Mouse (Mus musculus): Measurements from ENCODE around the gene 2700049A03Rik.
A peak's percentile ranks its signal among the peaks of the same experiment; 100 is the strongest.
"Not testable (repeated sequence)": the region's sequence is repeated elsewhere in the genome, so short reads cannot be mapped to it uniquely, and the experiment has no call there.

Gene 2700049A03Rik

DNA sequence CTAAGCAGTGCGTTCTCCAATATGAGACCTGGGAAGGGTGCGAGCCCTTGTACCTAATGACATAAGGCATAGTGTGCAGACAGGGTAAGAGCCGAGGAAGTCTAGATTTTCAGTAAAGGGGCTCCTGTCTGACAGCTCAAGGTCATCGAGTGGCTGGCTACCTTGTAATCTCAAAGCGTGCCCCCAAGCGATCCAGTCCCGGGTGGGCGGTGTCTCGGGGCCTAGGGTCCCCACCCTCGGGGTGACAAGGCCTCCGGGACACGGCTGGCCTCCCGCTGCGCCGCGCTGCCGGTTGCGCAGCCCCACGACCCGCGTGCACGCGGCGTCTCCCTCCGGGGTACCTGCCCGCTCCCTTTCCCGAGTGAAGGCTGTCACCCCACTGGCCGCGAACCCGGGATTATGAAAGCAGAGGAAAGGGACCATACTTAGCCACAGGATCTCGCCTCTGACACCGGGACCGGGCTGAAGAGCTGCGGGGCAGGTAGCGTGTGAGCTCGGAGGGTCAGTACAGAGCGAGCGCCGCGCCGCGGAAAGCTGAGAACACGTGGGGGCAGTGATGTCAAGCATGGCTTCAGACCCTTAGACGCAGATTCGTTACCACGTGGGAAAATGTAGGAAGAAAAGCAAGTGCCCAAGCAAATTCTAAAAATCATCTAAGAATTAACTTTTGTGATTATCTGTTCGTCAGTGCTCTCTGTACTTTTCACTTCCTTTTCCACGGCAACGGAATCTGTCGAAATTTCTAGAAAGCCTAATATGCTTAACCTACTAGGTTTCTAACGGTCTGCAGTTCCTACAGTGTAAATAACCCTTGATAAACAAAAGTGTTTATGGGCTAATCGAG lies at the start of gene 2700049A03Rik, which contains the start of gene Timm9:
2700049A03Rik (plus strand) TSS at position 719 of the 844 bp plus-strand sequence.
Timm9 (minus strand) TSS at position 555 of the 844 bp plus-strand sequence.
- DNase-seq, result peak; percentile 85

DNA sequence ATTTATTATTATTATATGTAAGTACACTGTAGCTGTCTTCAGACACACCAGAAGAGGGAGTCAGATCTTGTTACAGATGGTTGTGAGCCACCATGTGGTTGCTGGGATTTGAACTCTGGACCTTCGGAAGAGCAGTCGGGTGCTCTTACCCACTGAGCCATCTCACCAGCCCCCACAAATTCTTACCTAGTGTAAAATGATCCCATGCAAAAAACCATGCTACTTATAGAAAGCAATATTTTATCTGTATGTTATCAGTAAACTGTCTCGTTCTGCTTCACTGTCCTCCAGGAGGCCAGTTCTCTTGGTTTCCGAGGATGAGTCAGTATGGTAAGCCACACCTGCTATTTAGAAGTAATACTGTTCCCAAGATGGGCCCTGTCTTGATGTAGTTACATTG lies 32.4 kb upstream of the 2700049A03Rik start:
- not testable (repeated sequence) for DNase-seq

DNA sequence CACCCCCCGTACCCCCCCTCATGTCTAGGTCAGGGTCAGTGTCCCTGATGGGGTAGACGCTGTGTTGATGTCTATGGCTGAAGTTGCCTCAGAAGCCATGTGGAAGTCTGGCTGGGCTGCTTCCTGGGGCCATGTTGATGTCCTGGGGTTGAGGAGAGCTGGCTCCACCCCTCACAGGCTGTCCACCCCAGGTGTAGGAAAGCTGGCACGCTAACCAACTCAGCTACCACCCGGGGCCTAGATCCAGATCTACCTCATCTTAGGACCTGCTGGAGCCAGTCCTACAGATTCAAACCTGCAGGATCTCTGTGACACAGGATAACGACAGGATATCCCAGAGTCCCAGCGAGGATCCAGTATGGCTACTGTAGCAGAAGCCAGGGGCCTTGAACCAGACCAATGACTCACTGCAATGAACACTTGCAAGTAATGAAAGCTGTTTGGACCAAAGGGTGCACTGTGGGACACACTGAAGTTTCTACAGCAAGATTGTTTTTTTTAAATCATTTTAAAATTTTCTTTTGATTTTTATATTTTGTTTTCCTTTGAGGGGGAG lies 29.4 kb upstream of the 2700049A03Rik start:
- no peak for DNase-seq

DNA sequence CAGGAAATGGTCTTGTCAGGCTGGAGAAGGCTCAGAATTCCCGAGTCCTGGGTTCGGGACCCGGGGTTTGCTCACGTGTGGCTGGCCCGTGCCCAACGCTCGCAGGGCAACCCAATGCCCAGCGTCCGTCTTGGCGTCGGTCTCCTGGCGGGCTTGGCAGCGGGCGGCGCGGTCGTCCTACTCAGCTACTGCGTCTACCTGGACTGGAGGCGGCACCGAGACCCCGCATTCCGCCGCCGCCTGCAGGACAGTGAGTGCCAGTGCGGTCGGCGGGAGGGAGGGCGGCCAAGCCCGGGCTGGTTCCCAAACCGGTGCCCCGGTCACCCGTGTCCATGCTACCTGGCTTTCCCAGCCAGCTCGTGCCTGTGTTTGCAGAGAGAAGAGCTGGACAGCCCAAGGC lies 25.3 kb upstream of the 2700049A03Rik start, which contains the start of gene Tomm20l:
Tomm20l (plus strand) TSS at position 98 of the 400 bp plus-strand sequence.
- DNase-seq, result peak; percentile 20

DNA sequence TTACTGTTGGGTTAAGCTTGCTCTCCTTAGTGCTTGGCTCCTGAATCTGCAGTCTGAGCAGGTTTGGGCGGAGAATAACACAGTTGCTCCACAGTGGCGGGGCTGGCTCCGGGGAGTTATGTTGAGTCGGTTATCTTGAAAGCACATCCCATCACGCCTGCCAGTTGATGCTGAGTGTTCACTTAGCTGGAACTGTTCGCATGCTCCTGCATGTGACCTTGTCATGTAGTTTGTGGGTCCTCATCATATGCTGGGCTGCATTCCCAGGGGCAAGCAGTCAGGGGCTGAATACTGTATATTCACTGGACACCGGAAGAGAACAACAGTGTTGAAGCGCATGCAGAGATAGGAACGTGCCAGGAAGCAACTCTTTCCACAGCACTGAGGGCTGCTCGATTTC lies 23.6 kb upstream of the 2700049A03Rik start:
- peak; percentile 34 for DNase-seq

DNA sequence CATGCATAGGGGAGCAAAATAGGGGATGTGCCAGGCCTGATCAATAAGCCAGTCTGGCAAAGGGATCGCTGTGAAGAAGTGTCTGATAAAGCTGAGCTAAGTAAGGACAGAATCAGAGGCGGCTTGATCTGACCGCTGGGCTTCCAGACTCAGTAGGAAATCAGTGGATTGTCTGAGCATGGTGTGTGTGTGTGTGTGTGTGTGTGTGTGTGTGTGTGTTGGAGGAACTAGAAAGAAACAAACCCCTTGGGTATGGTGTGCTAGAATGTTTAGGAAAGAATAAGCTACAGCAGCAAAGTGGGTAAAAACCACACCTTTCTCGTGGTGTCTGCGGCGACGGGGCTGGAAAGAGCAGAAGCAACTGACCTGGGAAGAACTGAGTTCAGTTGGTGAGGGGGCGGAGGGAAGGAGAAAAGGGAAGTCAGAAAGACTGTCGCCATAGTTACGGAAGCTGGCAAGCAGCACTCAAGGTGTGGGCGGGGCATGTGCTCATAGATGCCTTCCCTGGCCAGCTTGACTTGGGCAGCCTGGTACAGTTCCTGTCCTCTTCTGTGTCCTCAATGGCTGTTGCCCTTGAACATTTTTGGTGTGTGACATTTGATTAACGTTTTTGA lies 22.9 kb upstream of the 2700049A03Rik start:
- peak; percentile 55 for DNase-seq

DNA sequence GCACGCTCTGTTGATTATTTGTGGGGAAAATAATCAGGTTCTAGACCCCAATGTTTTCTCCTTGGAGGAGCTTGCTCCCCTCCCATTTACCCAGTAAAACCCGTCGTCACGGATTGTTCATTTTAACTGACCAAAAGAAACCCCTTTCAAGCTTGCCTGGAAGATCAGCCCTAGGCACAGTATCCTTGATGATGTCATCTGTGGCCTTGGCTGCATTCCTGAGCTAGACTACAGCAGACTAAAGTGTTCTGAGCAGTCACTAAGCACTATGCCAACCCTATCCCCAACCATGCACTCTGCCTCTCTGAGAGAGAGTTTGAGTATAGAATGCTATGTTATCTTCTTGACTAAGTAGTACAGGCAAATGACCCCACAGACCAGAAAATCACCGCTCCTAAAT lies 20.2 kb upstream of the 2700049A03Rik start:
- no peak for DNase-seq

DNA sequence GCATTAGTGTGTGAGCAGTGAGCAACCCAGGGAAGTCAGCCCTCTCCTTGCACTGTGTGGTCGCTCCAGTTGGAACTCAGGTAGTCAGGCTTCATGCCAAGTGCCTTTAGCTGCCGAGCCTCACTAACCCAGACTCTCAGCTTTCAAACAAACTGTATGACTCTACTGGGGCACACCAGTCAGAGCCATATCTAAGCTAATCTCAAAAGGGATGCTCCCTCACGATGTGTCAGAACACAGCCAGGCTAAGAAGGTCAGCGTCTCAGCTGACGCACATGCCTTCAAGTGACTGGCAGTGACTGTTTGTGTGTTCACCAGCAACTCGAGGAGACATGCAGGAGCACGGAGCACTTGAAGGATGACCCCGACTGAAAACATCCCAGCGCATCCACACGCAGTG lies 13.9 kb upstream of the 2700049A03Rik start:
- no peak for DNase-seq

DNA sequence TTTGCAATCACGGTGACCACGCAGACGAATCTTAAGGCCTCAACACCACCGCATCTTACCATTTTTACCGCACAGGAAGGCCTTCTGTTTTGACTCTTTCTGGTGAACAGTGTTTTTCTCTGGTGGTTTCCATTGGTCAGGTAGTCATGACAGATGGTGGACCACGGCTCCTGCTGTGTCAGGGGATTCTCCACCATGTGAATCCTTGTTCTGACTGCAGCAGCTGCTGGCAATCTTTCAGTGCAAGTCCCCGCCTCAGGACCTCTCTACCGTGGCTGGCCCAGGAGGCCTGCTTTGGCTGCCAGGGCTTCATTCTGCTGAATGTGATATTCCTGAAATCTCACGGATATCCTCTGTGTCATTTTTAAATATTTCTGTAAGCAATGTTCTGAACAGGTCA lies 13.4 kb upstream of the 2700049A03Rik start:
- DNase-seq, result no peak

DNA sequence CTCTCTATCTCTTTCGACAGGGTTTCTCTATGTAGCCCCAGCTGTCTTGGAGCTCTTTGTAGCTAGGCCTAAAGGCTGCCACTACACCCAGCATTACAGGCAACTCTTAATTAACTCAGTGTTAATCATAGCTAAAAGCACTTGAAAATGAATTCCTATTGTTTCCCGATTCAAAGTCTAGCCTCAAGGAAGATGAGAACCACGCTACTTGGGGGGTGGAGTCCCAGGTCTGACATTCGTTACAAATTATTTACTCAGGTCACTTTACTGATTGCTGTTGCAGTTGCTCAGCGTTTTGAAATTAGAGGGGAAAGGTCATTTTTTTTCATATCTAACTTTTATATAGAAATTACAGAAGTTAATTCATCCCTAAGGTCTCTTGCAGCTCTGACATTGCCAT lies 1.1 kb upstream of the 2700049A03Rik start:
- no peak for DNase-seq

DNA sequence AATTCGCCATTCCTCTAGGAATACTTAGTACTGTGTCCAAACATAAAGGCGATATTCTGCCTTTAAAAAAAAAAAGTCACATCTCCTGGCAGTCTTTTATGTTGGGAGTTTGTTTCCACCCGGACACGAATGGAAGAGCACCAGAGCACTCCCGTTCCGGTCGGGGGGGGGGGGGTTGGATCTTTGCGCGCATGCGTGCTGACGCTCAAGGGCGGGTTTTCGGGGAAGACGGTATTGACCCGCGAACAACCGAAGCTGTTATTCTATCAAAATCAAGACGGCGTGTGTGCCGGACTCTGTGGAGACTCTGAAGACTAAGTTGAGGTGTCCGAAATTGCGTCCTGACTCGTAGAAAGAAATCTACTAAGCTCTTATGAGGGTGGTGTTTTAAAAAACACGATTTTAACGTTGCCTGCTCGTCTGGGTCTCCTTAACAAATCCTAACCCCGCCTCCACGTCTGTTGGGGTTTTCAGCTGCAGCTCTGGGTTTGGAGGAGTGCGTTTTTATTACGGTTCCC lies 385 bp downstream of the 2700049A03Rik start:
- peak; percentile 94 for DNase-seq

DNA sequence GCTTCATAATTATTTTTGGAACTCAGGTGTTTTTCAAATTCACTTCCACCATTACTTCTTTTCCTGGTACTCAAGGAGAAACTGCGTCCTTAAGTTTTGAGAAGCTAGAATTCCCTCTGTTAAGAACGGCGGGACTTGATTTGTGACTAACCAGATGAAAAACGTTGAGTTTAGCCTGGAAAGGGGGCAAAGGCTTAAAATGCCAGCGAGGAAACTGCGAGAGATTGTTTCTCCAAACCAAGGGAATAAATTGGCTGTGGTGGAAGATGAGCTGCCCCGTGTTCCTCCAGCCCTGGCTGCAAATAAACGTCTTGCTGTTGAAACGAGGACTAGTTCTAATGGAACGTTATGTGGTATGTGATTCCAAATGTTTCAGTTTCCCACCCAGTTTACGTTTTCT lies 1.0 kb downstream of the 2700049A03Rik start:
- DNase-seq, result no peak

DNA sequence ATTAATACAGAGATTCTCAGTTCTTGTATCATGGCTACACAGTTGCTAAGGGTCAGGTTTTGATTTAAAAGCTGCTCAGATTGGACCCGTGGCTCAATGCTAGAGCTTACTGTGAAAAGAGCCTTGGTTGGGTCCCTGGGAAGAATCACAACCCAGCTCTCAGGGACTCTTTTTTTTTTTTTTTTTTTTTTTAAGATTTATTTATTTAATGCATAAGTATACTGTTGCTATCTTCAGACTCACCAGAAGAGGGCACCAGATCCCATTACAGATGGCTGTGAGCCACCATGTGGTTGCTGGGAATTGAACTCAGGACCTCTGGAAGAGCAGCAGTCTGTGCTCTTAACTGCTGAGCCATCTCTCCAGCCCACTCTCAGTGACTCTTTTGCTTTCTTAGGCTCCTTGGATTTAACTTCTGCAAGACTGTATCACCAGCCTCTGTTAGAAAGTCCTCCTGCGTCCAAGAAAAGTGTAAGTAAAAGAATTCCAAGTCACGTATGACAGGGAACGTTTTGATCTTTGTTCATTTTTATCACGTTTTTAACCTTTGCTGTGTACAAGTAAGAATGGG lies 2.7 kb downstream of the 2700049A03Rik start:
- DNase-seq, result no peak

DNA sequence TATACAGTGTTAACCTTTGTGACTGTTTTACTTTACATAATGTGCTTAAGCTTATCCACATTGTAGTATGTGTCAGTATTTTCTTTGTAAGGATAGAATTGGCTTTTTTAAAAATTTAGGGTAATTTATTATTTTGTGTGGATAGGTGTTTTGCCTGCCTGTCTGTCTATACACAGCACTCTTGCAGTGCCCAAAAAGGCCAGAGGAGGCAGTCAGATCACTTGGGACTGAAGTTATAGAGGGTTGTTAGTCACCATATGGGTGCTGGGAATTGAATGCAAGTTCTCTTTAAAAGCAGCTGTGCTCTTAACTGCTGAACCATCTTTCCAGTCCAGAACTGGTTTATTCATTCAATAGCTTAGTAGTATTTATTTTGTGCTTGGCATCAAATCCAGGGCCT lies 4.5 kb downstream of the 2700049A03Rik start:
- DNase-seq, result no peak

DNA sequence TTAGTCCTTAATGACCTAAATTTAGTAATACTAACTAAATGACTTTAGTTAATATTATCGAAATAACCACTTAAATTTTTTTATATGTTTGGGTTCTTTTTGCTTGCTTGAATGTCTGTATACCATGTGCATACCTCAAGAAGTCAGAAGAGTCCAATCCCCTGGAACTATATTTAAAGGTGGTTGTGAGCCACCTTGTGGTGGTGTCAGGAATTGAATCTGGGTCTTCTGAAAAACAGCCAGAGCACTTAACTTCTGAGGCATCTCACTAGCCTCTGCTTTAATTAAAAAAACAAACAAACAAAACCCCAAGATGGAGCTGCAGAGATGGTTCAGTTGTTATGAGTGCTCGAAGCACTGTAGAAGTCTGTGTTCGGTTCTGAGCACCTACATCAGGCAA lies 11.0 kb downstream of the 2700049A03Rik start:
- peak; percentile 35 for DNase-seq

DNA sequence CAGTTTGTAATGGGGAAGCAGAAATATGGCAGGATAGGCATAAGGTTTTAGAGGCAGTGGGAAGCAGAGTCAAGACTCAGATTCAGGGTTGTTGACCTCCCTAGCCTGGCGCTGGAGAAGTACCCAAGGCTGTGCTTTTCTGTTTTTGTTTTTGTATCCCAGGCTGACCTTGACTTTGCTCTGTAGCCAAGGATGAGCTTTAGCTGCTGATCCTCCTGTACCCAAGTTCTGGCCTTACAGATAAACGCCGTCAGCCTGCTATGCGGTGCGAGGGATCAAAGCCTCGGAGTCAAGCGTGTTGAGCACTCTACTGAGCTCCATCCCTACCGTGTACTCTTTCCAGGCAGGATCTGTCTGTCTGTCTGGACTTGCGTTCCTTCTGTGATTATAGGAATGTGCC lies 12.2 kb downstream of the 2700049A03Rik start:
- no peak for DNase-seq

DNA sequence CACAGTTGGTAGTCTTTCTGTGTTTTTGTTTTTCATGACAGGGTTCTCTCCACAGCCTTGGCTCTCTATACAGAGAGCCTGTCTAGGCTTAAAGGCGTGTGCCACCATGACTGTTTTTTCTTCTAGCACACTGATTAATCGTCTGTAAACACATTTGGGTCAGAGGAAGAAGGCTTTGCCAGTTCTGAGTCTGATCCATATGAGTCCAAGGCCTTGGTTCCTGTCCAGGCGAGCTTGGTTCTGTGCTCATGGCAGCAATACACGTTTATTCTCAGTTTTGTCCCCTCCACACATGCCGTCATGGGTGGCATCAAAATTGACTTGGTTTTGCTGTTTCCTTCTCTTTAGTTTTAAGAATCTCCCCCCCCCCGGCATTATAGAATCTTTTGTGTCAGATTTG lies 12.8 kb downstream of the 2700049A03Rik start:
- DNase-seq, result no peak

DNA sequence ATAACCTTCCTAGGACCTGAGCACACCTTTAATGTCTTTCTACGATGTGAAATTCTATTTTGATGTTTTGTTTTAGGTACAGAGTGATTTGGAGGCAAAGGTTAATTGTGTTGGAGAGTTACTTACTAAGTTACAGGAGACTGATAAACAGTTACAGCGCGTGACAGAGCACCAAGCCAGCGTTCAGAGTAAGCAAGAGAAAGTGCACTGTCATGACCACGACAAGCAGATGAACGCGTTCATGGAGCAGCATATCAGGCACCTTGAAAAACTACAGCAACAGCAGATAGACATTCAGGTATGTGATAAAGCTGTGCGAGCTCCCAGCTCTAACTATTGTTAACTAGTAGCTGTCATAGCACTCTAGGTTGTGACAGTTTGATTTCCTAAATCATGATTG lies 13.5 kb downstream of the 2700049A03Rik start:
- peak; percentile 34 for DNase-seq

DNA sequence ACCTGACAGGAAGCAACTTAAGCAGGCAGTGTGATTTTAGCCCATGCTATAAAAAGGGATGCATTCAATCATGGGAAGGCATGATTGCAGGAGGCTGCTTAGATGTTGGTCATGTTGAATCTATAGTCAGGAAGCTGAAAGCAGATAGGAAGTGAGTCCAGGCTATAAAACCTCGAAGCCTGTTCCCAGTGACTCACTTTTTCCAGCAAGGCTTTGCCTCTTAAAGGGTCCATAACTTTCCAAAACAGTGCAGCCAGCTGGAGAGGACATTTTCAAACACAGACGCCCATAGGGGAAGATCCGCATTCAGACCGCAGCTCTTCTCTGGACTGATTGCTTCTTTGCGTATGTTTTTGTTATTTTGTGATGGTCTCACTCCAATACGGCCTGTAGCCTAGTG lies 18.3 kb downstream of the 2700049A03Rik start:
- no peak for DNase-seq

DNA sequence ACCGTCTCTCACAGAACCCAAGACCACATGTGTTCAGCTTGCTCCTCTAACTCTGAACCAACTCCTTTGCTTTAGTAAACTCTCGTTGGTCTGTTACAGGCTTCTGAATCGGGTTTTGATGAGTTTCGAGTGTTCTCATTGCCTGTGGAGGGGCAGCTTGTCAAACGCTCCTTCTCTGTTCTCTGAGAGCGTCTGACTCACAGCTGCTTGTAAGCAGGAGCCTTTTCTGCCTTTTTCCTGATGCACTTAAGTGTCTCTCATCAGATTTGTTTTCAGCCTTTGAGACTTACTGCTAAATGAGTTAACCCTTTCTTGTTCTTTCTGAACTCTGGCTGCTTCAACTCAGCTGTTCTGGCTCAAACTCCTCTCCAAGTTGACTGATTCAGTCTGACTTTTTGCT lies 21.3 kb downstream of the 2700049A03Rik start:
- DNase-seq, result no peak

DNA sequence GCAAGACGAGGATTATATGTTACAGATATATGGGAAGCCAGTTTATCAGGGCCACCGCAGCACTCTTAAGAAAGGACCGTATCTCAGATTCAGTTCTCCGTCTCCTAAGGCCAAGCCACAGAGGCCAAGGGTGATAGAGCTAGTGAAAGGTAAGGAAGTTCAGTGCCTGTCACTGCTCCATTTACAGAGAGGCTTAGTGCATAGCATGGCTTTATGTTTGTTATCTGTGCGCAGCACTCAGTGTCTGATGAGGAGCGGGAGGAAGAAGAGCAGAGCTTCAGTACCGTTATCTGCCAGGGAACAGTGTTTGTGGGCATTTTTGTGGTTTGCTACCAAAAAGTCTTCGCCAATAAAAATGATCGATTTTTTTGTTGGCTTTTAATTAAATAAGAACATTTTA lies 27.8 kb downstream of the 2700049A03Rik start:
- DNase-seq, result peak; percentile 52

DNA sequence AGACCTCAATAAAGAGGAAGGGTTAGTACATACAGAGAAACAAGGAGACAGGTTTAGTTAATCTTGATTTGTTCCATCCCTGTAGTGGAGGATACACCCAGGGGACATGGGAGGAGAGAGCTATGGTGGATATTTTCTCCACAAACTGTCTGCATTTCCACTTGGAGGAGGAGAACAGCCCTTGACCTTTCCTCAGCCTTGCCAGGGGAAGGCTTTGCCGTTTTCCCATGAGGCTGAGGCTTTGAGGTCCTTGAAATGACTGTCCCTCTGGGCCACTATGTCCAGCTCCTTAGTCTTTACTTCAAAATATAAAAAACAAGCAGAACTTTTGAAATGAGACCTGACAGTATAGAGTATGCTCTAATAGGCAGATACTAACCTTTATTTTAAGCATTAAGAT lies 33.3 kb downstream of the 2700049A03Rik start:
- no peak for DNase-seq

DNA sequence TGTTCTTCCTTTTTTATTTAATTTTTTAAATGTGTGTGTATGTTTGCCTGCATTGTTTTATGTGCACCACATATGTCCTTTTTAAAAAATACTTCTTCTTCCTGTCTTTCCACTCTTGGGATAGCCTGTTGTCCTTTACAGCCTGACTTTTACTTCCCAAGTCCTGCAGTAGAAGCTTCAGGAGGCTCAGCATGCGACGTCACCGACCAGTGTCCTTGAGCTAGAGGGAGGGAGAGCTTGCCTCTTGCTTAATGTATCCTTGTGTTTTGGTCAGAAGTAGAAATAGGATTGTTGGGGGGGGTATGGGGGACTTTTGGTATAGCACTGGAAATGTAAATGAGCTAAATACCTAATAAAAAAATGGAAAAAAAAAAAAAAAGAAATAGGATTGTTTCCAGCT lies 47.1 kb downstream of the 2700049A03Rik start:
- DNase-seq, result no peak
